Mouse (Mus musculus): Measurements from ENCODE around the gene Asb5.
A peak's percentile ranks its signal among the peaks of the same experiment; 100 is the strongest.
"Not testable (repeated sequence)": the region's sequence is repeated elsewhere in the genome, so short reads cannot be mapped to it uniquely, and the experiment has no call there.

Asb5 gene

DNA sequence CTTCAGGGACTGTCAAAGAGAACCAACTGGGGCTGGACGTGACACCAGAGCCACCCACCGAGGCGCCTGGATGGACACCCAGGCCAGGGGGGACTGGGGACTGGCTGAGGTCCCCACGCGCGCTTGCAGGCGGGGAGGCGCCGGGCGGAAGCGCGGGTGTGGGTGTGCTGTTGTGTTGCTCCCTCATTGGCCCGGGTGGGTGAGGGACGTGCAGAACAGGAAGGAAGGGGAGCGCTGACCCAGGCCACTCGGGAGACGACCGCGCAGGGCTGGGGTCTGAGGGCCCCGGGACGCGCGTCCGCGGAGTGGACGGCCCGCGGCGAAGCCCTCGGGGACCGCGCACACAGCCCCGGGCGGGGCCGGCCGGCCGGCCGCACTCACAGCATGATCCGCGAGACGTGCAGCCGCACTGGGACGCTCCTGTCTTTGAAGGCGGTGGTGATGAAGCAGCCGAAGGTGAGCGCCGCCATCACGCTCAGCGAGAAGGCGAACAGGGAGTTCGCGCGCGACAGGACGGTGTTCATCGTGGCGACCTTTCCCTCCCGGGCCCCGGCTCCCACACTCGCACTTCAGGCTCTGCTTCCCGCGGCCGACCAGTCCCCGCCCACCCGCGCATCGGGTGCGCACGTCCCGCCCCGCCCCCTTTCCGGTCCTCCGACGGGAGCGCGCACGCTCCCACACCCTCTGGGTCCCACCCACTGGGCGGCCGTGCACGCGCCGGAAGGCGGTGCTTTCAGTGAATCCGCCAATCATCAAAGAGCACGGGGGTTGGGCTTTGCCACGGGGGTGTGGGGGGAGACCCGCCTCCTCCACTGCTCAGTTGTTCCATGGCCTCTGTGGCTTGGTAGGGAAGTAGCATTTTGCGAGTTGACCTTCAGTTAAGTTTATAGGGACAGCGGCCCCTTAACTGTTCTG lies at the start of gene Asb5, which contains the start of gene Spcs3:
Gene Asb5 (plus strand): TSS at position 199 of the 915 bp plus-strand sequence.
Gene Spcs3 (minus strand): TSS at position 617 of the 915 bp plus-strand sequence.
- peak; percentile 96 for DNase-seq

DNA sequence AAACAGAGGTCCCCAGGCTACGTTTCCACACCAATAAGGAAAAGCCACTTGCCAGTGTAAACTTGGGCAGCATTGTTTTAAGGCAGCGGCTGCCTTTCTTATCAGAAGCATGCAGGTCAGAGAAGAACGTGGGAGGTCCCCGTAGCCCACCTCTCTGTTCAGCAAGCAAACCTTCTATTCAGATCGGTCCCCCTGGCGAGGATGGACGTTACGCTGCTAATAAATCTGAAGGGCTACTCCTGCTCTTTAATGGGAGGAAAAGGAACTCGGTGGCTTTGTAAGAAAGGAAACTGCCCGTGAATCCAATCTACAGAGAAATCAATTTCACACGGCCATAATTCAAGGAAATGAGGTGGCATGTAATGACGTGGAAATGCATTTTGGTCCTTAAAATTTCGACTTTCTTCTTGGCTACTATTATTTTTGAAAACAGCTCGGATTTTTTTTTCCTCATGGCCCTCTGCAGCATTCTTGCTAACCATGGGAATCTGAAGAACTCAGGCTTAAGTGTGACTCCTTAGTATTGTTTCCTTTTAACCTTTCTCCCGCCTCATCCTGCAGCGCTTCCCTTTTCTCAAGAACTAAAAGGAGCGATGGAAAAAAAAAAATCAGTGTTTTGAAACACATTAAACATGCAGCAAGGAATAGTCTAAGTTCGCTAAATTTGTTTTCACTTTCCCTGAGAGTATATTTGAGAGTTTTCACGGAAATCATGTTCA lies 42.7 kb upstream of the Asb5 start:
- DNase-seq: no peak

DNA sequence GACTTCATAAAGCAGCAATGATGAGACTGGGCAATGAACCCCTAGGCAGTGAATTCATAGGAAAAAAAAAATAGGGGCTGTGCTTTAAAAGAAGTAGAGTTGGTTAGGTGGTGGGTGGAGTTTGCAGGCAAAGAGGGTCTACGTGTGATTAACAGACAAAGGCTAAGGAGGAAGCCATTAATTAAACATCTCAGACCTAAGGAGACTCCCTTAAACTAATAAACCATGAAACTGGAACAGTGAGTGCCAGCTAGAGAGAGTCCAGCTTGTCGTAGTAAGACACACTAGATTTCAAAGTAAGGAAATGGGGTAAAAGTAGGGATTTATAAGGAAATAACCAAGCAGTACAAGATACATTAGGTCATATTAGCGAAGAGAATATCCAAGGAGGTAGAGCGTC lies 40.9 kb upstream of the Asb5 start:
- no peak for DNase-seq

DNA sequence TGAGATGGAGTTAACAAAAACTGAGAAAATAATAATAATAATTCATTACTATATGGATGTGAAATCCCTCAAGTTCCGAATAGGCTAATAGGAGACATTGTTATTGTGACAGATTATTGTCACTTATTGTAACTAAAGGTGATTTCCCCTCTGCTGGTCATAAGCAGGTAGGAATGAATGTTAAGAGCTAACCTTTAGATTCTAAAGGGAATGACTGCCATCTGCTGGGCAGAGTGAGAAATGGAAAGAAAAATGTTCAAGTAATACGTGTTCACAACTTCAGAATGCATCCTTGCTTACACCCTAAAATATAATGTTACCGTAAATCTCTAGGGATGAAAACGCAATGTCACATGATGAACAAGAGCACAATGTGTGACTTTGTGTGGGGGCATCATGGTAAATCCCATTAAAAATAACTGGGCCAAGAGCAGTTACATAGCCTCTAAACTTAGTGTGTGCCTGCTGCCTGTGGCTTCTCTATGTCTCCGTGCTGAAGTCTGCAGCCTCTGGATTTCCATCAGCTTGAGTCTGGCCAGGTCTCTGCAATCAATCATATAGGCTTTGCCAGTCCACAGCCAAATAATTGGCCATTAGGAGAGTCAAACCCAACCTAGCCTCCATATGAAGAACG lies 38.2 kb upstream of the Asb5 start:
- DNase-seq: no peak

DNA sequence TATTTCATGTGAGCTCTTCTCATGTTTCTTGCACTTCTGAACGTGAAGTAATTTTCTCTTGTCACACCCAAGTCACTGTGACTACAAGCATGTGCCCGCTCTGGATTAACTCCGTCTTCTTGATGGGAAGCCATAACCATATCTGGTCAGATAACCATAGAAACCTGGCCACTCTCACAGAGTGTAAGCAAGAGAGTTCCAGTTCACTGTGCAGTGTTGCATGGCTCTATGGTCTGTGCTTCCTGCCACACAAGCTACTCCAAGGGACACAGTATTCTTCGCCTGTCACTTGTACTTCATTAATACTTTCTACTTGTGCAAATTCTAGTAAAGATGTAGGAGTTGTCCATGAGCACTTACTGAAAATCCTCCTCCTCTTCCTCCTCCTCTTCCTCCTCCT lies 37.4 kb upstream of the Asb5 start:
- no peak for DNase-seq

DNA sequence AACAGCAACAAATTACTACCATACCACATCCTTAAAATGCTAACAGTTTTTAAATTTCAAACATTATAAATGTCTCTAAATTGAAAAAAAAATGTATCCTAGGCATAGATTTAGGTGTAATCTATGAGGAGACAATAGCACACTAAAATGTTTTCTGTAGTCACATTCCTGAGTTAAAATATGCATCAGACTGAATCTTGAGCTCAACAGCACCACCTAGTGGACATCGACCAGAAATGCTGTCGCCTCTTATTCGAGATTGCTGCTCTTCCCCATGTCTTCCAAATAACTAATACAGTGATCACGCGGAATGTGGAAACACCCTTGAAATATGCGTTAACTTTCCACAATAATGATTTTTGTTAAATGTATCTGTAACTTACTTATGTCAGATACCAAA lies 36.3 kb upstream of the Asb5 start:
- DNase-seq: peak; percentile 20

DNA sequence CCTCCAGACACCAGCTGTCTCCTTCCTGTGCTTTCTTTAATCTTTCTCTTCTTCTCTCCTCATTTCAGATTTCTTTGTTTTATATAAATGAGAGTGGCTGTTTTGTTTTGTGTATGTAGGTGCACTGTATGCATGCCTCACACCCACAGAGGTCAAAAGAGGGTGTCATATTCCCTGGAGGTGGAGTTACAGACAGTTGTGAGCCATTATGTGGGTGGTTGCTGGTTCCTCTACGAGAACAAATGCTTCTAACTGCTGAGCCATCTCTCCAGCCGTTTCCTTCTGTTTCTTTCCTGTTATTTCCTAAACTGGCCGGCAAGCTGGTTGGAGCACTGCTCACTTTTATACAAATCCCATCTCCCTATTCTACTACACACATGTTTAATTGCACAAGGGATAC lies 35.5 kb upstream of the Asb5 start:
- no peak for DNase-seq

DNA sequence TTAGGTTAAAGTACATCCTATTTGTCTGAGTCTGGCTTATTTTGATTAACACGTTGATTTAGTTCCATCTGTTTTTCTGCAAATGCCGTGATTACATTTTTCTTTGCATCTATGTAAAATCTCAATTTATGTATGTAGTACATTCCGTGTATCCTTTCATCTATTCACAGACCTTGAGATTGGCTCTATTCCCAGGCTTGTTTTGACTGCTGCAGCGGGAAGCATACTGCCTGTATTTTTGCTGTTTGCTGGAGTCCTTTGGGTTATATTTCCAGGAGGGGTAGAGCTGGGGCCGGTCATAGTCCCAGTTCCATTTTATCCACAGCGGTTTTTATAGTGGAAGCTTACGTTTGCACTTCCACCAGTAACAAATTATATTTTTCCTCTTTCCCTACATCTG lies 26.3 kb upstream of the Asb5 start:
- no peak for DNase-seq

DNA sequence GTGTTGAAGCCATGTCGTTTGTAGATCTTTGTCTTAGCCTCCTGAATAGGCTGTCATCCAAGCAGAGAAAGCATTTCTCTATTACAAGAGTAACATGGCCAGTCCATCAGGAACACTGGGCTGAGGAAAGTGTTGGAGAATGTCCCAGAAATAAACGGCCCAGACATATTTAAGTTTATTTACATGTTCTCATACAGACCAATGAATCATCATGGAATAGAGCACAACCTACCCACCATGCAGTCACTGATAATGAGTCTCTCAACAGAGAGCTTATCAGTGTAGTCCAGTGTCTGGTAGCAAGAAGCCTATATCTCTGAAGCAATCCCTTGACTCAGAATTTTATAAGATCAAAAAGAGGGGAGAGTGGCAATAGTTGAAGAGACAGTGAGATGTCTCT lies 24.3 kb upstream of the Asb5 start:
- DNase-seq: no peak

DNA sequence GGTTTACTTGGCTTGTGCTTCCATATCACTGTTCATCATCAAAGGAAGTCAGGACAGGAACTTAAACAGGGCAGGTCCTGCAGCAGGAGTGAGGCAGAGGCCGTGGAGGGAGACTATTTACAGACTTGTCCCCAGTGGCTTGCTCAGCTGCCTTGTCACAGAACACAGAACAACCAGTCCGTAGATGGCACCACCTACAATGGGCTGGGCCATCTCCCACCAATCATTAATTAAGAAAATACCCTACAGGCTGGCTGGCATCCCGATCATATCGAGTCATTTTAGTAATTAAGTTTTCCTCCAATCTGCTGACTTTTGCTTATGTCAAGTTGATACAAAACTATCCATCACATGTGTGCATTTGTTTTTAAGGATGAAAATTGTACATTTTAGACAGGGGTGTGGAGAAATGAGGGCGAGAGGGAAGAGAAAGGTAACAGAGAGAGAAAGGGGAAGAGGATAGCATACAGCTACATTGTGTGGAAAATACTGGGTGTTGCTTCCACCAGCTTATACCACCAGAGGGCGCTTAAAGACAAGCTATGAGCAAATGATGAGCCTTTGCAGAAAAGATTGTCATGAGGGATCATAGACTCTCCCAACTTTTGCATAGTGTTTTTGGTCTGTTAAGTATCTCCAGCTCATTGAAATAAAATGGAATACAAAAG lies 21.8 kb upstream of the Asb5 start:
- DNase-seq: peak; percentile 85

DNA sequence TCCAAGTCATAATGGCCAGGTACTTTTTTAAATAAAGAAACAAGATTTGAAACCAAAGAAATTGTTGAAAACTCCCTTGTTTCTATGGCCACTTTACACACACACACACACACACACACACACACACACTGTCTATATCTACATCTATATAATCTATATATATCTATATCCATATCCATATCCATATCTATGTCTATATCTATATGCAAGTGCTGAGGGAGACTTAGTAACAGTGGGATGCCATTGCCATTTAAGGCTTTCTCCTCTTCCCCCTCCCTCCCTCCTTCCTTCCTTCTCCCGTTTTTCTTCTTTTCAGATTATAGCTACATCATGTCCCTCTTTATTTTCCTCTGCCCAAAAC lies 21.3 kb upstream of the Asb5 start:
- no peak for DNase-seq

DNA sequence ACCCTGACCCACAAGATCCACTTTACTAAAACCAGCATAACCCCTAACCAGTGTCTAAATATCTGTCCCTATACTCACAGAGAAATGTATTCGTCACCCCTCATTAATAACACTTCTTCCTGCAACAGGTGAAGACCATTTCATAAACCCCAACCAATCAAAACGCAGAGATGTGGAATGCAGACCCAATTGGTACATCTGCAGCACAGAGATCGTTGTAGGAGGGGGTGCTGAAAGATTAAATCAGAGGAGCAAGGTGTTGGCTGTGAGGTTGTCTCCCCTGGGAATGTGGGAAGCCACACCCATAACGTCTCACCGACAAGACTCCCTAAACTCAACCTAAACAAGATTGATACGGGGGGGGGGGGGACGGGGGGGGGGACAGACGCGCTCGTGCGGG lies 20.6 kb upstream of the Asb5 start:
- no peak for DNase-seq

DNA sequence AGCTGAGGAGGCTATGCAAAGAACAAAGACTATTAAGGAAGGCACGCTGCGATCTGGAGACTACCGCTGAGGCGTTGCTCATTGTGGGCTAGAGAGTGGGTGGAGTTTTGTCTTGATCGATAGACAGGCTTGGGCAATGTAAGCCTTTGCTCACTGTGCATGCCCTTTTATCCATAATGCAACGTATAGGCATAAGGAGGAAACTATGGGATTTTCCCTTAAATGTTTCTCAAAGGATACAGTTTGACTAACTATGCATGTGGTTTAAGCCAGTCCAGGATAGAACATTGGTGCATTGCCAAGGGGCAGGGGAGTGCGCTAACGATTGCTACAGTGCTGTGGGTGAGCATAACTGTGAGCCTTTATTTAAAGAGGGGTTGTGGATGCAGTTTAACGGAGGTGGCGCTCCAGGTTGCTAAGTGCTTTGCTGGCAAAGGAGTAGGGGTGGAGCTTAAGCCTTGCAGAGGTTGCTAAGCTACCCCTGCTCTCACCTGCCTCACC lies 20.1 kb upstream of the Asb5 start:
- peak; percentile 57 for DNase-seq

DNA sequence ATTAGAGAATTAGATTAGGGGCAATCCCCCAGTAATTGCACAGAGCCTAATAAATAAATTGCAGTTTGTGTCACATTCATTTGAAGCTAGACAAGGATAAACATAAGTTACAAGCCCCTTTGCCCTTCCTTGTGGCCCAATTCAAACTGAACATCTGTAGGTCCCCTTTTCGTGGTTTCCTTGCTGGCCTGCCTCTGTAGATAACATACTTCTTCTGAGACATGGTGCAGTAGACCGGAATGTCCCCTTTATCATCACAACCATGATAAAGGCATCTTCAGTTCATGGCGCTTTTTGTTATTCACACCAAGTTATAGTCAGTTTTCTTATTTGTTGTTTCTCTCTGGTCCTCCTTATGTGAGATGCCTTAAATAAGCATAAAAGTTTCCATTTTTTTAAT lies 17.6 kb upstream of the Asb5 start:
- no peak for DNase-seq

DNA sequence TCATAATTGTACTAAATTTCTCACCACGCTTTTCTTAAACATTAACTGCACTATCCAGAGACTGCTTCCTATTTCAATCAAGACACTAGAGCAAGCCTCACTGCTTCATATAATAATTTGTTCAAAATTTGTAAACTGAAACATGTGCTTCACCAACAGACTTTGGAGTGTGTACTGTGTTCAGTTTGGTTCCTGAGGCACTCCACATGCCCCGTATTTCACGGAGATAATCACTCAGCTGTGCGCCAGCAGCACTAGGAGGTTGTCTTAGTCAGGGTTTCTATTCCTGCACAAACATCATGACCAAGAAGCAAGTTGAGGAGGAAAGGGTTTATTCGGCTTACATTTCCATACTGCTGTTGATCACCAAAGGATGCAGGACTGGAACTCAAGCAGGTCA lies 17.2 kb upstream of the Asb5 start:
- not testable (repeated sequence) for DNase-seq

DNA sequence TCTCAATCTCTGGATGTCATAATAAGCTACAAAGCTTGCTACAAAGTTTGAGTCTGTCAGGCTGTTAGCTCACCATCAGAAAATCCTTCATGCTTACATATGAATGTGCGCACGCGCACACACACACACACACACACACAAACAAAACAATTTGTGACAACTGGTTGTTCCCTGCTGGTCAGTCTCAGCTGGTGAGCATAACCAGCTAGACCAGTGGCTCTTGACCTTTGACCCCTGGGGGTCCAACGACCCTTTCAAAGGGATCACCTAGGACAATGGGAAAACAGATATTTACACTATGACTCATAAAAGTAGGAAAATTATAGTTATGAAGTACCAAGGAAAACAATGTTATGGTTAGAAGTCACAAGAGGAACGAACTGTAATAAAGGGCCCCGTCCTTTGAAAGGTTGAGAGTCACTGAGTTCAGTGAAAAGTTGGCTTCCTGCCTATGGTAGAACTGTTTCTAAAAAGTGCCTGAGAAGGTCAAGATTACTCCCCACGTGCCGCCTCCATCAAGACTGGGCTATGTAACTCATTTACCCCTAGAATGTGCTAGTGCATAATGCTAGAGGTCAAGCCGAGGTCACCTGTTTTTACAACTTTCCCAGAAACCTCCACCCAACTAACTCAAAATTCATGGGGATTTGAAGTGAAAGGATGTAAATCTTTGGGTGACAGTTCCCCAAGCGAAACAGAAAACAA lies 10.5 kb upstream of the Asb5 start:
- DNase-seq: no peak

DNA sequence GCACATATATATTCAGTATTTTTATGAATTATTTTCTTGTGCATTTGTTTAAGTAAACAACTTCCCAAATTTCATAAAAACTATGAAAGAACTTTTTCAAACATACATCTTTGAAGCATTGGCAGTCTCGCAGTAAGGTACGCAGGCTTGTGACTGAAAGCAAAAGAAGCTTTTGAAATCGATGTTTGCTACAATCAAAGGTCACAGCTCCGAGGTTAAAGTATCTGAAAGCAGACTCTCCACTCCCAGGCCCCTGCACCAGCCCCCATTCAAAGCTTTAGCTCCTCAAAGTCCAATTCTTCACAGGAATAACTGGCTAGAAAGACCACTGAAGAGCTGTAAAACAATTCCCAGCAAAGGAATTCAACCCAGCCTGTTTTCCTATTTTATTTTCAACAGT lies 8.9 kb upstream of the Asb5 start:
- DNase-seq: no peak

DNA sequence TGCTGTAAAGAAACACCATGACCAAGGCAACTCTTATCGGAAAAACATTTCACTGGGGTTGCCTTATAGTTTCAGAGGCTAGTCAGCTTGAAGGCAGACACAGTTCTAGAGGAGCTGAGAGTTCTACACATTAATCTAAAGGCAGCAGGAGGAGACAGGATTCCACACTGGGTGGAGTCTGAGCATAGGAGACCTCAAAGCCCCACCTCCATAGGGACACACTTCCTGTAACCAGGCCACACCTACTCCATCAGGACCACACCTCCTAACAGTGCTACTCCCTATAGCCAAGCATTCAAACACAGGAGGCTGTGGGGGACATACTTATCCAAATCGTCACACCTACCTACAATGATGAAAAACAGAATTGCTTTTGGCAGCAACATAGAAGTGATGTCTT lies 3.8 kb upstream of the Asb5 start:
- no peak for DNase-seq

DNA sequence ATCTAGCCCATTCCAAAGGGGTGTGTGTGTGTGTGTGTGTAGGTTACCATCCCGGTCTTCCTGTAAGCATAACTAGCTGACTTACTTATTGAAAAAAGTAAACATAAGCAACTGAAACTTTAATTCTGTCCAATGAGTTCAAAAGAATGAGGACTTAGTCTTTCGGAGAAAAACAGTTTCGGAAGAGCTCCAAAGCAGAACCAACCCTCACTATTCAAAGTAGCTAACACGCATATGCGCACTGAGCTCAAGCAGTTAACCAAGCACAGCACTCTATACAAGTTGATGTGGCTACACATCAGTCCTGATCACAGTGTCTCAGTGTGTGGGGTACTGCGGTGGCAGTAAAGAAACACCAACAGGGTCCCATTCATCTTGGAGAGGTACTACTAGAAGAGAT lies 2.7 kb upstream of the Asb5 start:
- no peak for DNase-seq

DNA sequence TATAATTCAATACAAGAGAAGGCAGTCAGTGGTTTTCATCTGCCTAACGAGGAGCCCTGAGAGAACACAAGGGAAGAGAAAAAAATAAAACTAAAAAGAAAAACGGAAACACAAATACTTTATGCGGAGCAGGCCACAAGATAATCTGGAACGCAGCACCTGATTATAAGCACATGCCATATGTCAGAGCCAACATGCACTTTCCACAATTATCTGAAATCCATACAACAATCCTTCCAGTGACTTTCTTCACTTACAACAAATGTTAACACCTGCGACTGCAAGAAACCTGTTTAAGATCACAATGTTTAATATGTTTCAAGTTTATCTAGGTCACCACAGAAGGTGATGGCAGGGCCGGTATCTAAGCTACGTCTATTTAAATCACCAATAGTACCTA lies 809 bp upstream of the Asb5 start:
- DNase-seq: no peak

DNA sequence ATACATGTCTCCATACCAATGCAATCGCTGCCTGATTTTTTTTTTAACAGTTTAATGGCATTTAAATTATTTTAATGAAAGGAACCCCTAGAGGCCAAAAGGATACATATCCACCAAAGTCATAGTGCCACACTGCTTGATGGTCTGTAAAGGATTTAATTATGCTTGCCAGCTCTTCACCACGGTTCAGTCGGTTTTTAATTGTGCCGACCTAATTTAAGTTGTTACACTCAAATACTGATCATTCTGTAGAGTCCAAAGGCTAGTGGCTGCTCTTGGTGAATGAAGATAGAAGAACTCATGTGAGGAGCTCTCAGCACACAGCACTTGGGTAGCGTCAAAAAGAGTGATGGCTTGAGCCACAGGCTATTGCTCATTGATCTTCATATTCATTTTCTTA lies 5.8 kb downstream of the Asb5 start:
- no peak for DNase-seq

DNA sequence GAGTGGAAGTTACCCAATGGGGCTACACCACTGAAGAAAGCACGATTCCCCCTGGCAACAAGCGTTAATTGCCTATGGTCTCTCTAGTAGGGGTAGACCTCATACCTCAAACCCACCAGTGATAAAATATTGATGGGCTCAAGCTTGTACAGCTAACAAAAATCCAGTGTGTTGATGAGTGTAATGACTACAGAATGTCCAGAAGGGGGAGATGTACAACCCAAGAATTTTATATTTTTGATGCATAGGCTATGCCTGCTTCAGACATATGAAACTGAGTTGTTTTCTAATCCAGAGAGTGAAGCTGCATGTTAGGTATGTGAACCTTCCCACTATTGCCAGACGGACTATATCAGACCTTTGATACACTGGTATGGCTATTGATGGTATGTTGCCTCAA lies 7.9 kb downstream of the Asb5 start:
- no peak for DNase-seq

DNA sequence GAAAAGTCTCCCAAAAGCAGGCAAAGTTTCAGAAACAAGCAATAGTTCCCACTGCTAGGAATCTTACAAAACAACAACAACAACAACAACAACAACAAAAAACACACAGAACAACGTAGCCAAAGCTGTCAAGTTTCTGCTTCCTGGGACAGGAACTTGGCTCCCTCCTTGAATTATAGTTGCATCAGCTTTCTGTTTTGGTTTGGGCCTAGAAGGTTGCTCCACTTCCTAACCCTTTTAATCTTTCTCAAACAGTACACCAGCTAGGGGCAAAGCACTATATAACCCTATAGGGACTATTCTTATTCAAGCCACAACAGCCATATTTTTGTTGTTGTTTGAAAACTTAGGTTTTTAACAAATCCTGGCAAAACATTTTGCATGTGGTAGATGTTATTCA lies 12.0 kb downstream of the Asb5 start:
- no peak for DNase-seq

Measured in layer of hippocampus, adult 9-11 months (tissue).